Mouse (Mus musculus) heart, postnatal 4 days (tissue): ENCODE data around the gene Gm6993. TPM values are rescaled to one million over a fixed set of nuclear protein-coding genes. Genes with fewer than 3 reads are reported as not detected.

Source experiments
- DNase-seq: peaks from one replicate; pipeline ENCODE4 v3.0.0; 2021
- total RNA-seq, 2 experiments: library from RNA; stranded (reverse); gene quantifications; 2 replicates each; pipeline ENCODE4 v1.2.3; 2021

Gene Gm6993
- not detected for total RNA-seq

DNA sequence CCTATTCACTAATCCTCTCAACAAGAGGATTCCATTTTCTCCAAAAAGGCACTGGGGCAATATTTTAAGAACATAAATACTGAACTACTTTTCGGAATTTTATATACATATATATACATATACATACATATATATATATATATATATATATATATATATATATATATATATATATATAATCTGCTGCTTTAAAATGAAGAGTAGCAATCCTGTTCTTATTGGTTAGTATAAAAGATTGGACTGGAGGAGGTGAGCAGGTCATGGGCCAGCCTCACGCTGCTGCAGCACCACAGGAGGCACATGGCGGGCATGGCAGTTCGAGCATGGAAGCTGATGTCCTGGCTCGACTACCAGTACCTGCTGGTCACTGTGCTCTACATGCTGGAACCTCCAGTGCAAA is at the start of gene Gm6993:
Gm6993 (plus strand) TSS at position 301 of the 400 bp plus-strand sequence.
- DNase-seq = no peak

DNA sequence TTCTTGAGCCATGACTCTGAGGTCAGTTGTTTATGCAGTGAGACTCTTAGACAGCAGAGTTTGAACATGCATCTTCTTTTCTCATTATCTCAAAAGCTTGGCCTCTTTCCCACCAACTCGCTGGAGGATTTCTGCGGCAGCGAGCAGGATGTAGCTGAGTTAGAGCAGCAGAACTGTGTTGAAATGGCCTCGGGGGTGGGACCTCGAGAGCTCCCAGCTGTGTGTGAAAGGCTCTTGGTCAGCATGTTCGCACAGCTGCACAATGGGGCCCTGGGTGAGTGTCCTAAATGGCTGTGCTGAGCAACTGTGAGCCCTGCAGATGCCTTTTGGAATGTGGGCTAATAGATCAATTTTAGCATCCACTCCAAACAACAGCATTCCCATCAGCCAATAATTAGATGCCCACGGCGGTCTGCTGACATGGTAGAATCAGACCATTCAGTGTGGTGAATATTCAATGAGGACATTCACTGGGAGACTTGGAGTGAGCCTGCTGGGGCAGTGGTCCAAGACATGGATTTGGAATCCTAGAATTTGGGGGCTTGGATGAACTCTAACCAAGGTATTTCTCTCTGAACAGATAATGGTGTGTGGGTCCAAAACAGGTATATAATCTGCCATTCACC is 49.1 kb upstream of the Gm6993 start:
- DNase-seq = peak; percentile 84

DNA sequence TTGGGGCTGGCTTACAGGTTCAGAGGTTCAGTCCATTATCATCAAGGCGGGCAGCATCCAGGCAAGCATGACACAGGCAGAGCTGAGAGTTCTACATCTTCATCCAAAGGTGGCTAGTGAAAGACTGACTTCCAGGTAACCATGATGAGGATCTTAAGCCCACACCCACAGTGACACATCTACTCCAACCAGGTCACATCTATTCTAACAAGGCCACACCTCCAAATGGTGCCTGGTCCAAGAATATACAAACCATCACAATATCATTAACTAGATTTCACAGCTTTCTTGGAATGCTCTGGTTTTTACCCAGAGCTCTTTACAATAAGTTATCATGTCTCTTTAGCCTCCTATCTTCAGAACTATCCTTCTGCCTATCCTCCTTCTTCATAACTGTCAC is 38.1 kb upstream of the Gm6993 start:
- no peak for DNase-seq

DNA sequence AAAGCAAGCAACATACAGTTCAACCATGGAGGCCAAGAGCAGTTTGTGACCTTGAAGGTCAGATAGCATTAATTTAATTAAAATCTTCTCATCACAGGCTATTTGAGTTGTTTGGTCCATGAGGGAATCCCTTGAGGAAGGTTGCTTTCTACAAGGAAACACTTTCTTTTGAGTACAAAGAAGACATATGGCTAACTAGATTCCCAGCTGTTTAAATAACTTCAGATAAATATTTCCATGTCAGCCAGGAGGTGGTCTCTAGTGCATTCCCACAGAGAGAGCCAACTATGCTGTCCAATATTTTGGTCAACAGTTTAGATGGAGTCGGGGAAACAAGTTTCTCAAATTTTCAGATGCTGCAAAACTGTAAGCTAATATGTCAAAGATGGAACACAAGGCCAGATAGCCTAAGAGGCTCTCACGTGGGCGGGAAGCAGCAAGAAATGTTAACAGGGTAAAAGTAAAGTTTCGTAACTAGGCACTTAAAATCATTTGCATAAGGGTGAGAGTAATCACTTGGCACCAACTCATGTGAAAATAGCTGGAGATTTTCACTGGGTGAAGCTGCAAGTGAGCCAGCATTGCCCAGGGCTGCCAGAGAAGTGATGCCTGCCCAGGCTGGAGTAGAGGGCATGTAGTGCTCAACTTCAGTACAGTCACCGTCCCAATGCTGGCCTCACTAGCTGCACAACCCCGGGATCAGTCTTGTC is 36.7 kb upstream of the Gm6993 start:
- DNase-seq = peak; percentile 38

DNA sequence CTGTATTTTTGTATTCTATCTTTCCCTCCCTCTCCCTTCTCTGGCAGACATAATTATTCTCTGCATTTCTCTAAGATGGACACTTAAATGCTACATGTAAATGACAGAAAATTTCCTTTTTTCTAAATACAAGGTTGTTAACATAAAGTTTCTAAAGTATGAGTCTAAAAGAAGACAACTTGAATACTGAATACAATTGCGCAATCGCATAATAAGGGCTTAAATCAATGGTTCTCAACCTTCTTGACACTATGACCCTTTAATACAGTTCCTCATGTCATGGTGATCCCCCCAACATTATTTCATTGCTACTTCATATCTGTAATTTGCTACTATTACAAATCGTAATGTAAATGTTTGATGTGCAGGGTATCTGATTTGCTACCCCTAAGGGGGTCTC is 35.7 kb upstream of the Gm6993 start:
- no peak for DNase-seq

DNA sequence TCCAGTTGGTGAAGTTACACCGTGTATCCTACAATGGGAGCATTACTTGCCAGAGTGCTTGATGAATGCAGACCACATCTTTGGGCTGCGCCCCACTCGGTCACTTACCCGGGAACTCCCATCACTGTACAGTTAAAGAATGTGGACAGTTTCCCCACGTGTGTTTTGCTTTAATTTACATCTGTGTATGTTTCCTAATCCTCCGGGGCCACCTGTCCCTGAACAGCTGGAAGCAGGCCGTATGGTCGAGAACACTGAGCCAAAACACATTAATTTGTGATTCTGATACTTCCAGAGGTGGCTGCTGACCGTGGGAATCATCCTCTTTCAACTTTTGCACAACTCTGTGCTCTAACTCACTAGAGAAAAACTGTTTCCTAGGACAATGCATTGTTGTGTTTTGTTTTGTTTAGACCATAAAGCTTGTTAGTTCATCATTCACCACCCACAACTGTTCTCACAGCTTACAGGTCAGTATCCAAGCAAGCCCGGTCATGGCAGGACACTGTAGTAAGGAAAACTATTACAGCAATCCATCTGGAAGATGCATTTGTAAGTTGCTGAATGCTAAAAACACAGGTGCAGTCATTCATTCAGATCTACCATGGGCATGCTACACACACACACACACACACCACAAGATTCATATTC is 34.5 kb upstream of the Gm6993 start:
- DNase-seq = no peak

DNA sequence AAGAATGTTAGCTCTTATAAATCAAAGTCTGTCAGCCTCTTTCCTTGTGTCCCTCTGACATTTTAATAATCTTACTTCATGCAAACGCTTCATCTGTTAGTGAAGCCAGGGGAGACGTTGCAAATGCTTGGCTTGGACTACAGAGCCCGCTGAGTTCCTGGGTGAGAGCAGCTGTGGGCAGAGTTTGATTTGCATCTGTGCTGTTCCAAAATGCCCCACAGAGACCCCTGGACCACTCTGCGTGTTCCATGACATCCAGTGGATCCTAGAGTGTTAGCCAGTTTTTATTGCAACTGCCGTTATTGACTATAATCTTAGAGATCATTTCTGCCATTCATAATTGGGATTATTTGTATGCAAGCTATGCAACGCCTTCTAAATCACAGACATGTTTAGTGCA is 31.8 kb upstream of the Gm6993 start:
- DNase-seq = no peak

DNA sequence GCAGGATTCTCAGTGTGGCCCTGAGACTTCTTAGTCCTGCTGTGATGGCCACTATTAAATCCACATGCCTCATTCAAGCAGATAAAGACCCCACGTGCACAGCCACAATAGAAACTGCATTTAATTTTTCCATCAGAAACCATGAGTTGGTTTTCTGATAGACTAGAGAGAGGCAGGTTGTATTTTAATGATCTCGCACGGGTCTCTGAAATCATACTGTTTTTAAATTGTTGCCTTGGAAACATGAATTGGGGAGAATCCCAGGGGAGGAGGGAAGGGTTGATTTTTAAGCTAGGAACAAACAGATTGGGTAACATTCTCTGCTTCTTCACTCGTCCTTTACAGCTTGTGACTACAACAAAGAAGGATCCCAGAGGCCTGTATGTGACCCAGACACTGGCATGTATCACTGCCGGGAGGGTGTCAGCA is 31.2 kb upstream of the Gm6993 start:
- no peak for DNase-seq

DNA sequence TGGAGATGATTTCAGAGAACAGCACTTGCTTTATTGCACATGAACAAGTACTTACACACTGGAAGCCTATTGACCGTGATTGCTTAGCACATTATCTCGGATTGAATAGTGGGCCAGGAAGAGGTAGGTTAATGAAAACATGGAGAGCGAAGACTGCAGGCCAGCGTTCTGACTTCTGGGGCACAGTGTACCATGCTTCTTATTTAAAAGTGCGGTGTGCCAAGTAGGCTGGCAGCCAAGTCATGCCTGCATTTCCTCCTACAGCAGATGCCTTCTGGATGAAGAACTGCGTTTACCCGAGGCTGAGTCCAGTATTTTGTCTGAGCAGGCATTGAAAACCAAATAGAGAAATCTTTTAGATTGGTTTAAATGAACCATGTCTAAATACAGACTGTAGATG is 27.0 kb upstream of the Gm6993 start:
- DNase-seq = peak; percentile 60

DNA sequence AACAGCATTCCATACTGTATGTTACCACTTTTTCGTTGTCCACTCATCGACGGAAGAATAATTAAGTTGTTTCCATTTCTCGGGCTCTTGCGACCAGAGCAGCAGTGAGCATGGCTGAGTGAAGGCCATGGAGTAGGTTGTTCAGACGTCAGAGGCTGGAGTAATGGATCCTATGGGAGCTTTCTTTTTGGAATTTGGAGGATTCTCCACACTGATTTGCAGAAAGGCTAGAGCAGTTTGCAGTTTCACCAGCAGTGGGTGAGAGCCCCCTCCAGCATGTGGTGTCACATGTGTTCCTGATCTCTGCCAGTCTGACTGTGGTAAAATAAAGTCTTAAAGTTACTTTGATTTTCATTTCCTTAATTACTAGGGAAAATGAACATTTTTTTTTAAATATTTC is 25.6 kb upstream of the Gm6993 start:
- no peak for DNase-seq

DNA sequence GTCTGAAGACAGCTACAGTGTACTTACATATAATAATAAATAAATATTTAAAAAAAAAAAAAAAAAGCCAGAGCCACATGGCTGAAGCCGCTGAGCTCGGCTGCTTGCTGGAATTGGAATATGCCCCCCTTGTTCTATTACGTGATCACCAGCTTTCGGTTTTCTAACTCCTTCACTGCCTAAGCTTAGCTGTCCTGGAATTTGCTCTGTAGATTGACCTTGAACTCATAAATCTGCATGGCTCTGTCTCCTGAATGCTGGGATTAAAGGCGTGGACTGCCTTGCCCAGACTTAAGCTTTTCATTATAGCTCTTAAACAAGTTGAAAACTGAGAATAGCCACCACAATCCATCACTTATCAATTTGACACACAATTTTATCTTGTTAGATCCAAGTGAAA is 23.3 kb upstream of the Gm6993 start:
- DNase-seq = no peak

DNA sequence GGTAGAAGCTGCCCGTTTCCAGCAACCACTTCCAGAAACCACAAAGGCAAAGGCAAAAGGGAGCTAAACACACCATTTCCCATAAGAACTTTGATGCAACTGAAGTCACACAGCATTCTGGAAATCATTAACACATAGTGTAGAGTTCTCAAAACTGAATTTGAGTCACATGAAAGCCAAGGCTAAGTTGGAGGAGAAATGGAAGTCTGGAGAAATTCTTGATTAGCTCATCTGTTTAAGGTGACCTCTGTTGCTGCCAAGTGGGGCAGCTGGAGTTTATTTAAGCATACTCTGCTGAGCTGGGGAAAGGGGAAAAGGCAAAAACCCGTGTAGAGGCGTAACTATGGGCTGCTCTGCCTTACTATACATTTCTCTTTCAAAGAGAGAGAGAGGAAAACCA is 21.8 kb upstream of the Gm6993 start:
- no peak for DNase-seq

DNA sequence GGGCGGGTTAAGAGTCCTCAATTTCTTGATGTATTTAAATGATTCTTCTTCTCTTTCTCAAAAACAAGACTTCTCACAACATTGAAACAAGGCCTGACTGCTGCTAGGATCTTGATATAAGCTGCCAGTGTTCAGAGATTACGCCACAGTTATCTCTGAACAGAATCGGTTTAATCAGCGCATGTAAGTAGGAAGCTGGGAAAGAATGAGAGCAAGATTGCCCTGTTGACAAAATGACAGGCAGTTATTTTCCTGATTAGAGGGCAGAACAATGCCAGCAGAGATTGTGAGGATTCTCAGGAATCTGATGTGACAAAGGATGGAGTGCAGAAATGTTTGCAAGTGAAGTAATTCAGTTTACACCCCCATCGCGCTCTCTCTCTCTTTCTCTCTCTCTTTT is 19.0 kb upstream of the Gm6993 start:
- DNase-seq = no peak

DNA sequence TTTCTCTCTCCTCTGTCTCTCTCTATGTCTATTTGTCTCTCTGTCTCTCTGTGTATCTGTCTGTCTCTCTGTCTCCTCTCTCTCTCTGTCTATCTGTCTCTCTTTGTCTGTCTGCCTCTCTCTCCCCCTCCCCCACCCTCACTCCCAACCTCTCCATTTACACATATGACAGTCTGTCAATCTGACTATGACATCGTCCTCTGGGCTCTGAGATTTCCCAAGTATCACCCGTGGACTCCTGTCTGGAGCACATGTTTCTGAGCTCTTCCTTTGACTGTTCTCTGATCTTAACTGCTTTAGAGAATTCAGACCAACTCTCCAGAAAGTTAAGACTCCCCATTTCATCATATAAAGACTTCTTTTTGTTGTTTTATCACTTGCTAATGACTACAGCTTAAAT is 18.3 kb upstream of the Gm6993 start:
- no peak for DNase-seq

DNA sequence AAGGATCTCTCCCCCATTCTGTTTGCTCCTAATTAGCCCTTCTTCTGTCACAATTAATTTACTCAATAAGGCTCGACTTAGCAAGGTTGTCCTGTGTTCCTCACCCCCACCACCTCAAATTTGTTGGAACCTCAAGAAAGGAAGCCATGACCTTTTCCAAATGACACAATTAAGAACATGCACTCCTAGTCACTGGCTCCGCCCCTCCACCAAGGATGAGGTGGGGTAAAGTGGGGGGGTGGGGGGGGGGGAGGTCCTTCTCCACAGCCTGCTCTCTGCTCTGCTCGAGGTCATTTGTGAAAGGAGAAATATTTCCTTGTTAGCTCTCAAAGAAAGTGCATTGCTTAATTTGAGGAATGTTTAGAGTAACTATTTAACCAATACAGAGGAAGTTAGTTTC is 17.8 kb upstream of the Gm6993 start:
- no peak for DNase-seq

DNA sequence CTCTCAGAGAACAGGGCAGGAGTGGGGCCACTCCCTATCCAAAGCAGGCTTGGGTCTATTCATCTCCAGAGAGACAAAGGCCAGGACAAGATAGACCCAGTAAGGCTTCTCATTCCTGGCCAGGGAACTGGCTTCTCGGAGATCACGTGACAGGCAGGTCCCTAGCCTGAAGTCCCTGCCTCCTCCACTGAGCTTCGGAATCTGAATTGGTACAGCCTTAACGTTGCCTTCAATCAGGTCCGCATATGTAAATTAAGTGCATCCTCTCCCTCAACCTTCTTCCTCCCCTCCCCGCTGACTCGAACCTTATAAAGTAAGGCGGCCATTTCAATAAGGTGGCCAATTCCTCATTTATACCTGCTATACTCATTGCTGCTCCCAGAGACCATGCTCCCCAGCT is 15.1 kb upstream of the Gm6993 start:
- no peak for DNase-seq

DNA sequence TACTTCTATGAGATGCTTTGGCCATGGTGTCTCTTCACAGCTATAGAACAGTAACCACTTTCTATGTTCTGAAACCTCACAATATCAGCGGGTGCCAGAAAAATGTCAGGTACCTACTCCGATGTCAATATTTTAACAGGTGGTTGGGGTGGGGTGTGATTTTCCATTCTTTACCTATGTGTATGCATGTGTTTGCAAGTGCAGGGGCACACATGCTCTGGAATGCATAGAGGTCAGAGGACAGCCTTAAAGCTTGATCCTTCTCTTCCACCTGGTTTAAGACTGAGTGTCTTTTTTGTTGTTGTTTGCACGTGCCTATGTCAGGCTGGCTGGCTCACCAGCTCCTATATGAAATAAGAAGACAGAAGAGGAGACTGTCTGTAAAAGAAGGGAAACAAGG is 13.4 kb upstream of the Gm6993 start:
- no peak for DNase-seq

DNA sequence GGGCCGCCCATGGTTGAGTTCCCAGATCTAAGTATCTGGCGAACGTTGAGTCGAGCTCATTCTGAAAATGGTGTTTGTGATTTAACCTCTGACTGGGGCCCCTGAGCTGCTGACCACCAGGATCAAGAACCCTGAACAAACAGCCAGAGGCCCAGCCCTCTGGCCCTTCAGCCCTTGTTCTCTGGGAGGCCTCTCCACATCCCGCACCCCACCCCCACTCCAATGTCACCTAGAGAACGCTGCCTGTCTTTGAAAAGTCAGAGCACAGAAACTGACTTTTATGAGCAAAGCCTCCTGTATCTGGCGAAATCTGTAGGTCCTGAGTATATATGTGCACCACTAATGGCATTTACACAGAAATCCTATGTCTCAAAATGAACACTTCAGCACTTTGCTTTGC is 11.7 kb upstream of the Gm6993 start:
- DNase-seq = peak; percentile 47

DNA sequence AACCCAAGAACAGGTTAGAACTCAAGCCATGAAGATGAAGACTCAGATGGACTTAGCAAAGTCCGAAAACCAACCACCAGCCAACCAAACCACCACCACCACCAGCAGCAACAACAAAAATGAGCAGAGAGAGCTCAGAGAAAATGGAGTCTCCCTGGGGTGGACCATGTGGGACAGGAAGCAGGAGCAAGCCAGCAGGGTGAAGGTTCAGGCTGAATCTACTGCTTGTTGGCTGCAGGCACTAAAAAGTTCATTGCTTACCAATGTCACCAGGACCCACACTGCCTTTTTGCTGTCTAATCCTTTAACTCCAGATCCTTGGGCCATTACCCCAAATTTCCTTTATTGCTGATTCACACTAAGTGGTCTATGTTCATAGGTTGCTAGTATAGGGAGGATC is 7.9 kb upstream of the Gm6993 start:
- DNase-seq = no peak

DNA sequence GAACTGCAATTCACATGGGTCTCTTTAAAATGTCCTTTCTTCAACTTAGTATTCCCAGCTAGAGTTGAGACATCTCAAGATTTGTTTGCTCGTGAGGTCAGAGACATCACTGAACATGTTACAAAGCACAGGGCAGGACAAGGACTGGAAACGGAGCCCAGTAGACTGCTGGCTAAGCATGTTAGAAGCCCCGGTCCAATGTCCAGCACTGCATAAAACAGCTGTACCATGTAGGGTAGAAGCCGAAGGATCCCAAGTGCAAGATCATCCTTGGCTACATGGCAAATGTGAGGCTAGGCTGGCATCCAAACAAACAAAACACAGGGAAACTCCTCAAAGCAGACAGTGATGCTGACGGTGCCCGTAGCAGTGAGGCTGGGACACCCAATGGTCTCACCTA is 5.6 kb upstream of the Gm6993 start:
- DNase-seq = no peak

DNA sequence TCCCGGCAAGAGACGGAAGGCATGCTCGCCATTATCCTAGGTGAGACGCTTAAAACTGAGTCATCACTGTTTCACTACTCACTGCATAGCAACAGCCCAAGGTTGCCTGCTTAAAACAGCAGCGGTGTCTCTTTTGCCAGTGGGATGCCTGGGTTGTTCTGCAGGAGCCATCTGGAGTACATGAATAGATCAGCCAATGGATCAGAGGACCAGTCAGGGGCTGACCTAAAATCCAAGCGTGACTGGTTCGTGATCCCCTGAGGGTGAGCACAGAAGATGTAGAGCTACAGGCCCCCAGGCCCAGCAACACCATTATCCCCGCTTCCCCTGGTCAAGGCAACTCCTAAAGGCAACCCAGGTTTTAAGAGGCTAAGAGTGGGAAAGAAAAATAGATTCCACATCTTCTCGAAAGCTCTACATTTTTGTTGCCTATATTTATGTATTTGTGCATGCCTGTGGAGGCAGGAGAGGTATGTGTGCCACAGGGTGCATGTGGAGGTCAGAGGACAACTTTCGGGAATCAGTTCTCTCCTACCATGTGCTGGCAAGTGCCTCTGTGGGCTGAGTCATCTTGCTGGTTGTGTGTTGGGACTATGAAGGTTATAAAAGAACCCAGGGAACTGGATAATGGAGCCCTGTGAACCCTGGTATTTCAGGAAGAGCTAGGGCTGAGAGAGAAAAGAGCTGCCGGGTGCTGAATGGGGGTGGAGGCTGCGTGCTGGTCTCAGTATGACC is 3.5 kb upstream of the Gm6993 start:
- DNase-seq = no peak

DNA sequence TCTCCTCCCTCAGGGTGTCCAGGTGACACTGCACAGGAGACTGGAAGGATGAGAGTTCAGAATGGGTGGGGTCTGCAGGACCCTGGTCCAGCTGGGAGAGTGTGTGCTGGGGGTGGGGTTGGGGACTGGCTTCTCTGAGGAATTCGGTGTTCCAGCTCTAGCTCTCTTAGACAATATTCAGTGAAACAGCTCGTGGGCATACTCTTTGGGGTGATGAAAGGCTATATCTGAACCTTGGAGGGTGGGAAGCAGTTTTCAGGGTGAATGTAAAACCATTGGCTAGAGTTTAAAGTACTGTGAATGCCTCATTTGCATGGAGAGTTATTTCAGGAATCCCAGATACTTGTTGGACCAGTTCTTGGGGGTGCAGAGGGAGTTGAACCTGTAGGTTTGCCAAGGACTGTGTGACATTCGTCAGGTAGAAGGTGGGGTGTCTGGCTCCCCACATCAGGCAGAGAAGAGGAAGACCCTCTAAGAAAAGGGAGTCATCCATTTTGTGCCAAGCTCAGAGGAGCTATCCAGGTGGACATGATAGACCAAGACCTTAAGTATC is 1.5 kb upstream of the Gm6993 start:
- no peak for DNase-seq

DNA sequence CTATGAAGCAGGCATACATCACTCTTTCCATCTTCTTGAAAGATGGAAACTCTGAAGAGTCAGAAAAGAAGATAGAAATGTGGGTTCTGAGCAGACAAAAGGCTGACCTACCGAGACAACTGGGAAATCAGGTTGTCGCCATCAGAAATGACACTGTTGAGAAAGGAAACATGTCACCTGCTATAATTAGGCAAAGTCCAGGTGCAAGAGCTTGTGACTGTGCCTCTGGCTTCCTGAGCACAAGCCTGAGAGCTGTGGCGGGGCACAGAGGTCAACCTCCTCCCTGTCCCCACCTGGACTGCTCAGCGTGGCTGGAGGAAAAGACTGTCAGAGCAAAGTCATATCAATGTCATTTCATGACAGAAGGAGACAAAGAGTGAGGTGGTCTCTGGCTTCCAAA is 772 bp upstream of the Gm6993 start:
- DNase-seq = no peak
